Mouse (Mus musculus) lung, embryonic 15.5 days (tissue): ENCODE results near the gene Anapc7. TPM values are rescaled to one million over a fixed set of nuclear protein-coding genes. Genes with fewer than 3 reads are reported as not detected.
"Not testable (repeated sequence)": the region's sequence is repeated elsewhere in the genome, so short reads cannot be mapped to it uniquely, and the experiment has no call there.

Source experiments
- ATAC-seq: fragments of 200-750 bp; cut with Nextera tagmentation; 2 replicates; pipeline ENCODE4 v1.8.0; 2017; ENCODE audit warnings: moderate number of reproducible peaks, borderline replicate concordance; ENCODE audit not compliant: low FRiP score, low TSS enrichment; ENCODE audit errors: extremely low read depth
- H3K27ac ChIP-seq: fragments of 300-500 bp; sonication (generic); 2 replicates; pipeline ENCODE4 v1.5.1; 2015; ENCODE audit warnings: moderate library complexity, mild to moderate bottlenecking, inconsistent platforms
- H3K27me3 ChIP-seq: fragments of 300-500 bp; sonication (generic); 2 replicates; pipeline ENCODE4 v1.6.1; 2015; ENCODE audit warnings: inconsistent platforms
- H3K36me3 ChIP-seq: fragments of 300-500 bp; sonication (generic); 2 replicates; pipeline ENCODE4 v1.6.1; 2015; ENCODE audit warnings: inconsistent platforms
- H3K4me1 ChIP-seq: fragments of 300-500 bp; sonication (generic); 2 replicates; pipeline ENCODE4 v1.6.1; 2015; ENCODE audit warnings: inconsistent platforms
- H3K4me2 ChIP-seq: fragments of 300-500 bp; sonication (generic); 2 replicates; pipeline ENCODE4 v1.6.1; 2015; ENCODE audit warnings: inconsistent platforms, mild to moderate bottlenecking, moderate library complexity
- H3K4me3 ChIP-seq: fragments of 300-500 bp; sonication (generic); 2 replicates; pipeline ENCODE4 v1.5.1; 2015; ENCODE audit warnings: mild to moderate bottlenecking, inconsistent platforms
- H3K9ac ChIP-seq: fragments of 300-500 bp; sonication (generic); 2 replicates; pipeline ENCODE4 v1.6.1; 2015; ENCODE audit warnings: inconsistent platforms
- H3K9me3 ChIP-seq: fragments of 300-500 bp; sonication (generic); 2 replicates; pipeline ENCODE4 v1.6.1; 2016; ENCODE audit warnings: inconsistent platforms
- WGBS: fragments of 180-500 bp; shearing (Covaris S2); methylation state at CpG from one replicate; pipeline ENCODE4 v1.1.7; 2015; 5-methylcytosine and 5-hydroxymethylcytosine counted together
- polyA plus RNA-seq: library from polyadenylated mRNA; unstranded; fragments of >200 nt; fragmentation: Nextera tagmentation; extraction: Ambion mirVana; gene quantifications from 2 replicates; pipeline ENCODE4 v1.2.1, GENCODE M21; 2015

The Anapc7 gene
- polyA plus RNA-seq, 1 experiment from 2014 or later = 46.2 TPM

- Histone ChIP-seq H3K4me2 (no peak overlapping the region), H3K27me3 (no peaks in the 10 kb centered on the region), H3K4me1 (0 out of 2 replicates have a peak, but pooled peaks cover 4% of the 10 kb centered on the region), H3K9ac (no peak overlapping the region), H3K9me3 (no peaks in the 10 kb centered on the region), H3K36me3 (peaks cover 31% of the 10 kb centered on the region), H3K4me3 (no peak overlapping the region), H3K27ac (no peak overlapping the region)
- no peak for ATAC-seq
- 84% methylated on average over 19 of the region's 19 CpGs for WGBS
Measured at GRCm38 (mm10) chr5:122409692-122410645, 11.5 kb upstream of the Anapc7 start.

- Histone ChIP-seq H3K4me1 (0 out of 2 replicates have a peak, but pooled peaks cover 4% of the 10 kb centered on the region), H3K27me3 (no peaks in the 10 kb centered on the region), H3K9me3 (no peaks in the 10 kb centered on the region), H3K9ac (no peak overlapping the region), H3K4me2 (no peak overlapping the region), H3K36me3 (peaks cover 12% of the 10 kb centered on the region), H3K27ac (no peak overlapping the region), H3K4me3 (no peak overlapping the region)
- WGBS = 64% methylated on average over 5 of the region's 5 CpGs
- ATAC-seq = no peak
Measured at GRCm38 (mm10) chr5:122411892-122412291, 9.6 kb upstream of the Anapc7 start.

GRCm38 (mm10) chr5:122412826-122413225 is 8.7 kb upstream of the Anapc7 start:
- Histone ChIP-seq H3K4me1 (0 out of 2 replicates have a peak, but pooled peaks cover 4% of the 10 kb centered on the region), H3K4me3 (no peak overlapping the region), H3K27ac (no peak overlapping the region), H3K4me2 (no peak overlapping the region), H3K9ac (no peak overlapping the region), H3K36me3 (0 out of 2 replicates have a peak, but pooled peaks cover 4% of the 10 kb centered on the region), H3K9me3 (no peaks in the 10 kb centered on the region), H3K27me3 (no peaks in the 10 kb centered on the region)
- peak; percentile 80; the same call in 1 of the 2 replicates for ATAC-seq
- 35% methylated on average over 6 of the region's 6 CpGs for WGBS

GRCm38 (mm10) chr5:122414351-122414750 is 7.1 kb upstream of the Anapc7 start:
- Histone ChIP-seq H3K9me3 (no peaks in the 10 kb centered on the region), H3K9ac (no peak overlapping the region), H3K36me3 (0 out of 2 replicates have a peak, but pooled peaks cover 4% of the 10 kb centered on the region), H3K27me3 (no peaks in the 10 kb centered on the region), H3K4me2 (no peak overlapping the region), H3K27ac (no peak overlapping the region), H3K4me1 (0 out of 2 replicates have a peak, but pooled peaks cover 4% of the 10 kb centered on the region), H3K4me3 (no peak overlapping the region)
- 83% methylated on average over 5 of the region's 5 CpGs for WGBS
- no peak for ATAC-seq

- H3K9me3 ChIP-seq = no peaks in the 10 kb centered on the region
- H3K4me1 ChIP-seq = 0 out of 2 replicates have a peak, but pooled peaks cover 4% of the 10 kb centered on the region
- H3K27me3 ChIP-seq = no peaks in the 10 kb centered on the region
- WGBS = 85% methylated on average over 12 of the region's 12 CpGs
- no peak overlapping the region for H3K9ac ChIP-seq
- no peak overlapping the region for H3K27ac ChIP-seq
- H3K4me3 ChIP-seq = no peak overlapping the region
- H3K4me2 ChIP-seq = no peak overlapping the region
- no peak for ATAC-seq
- H3K36me3 ChIP-seq = no peaks in the 10 kb centered on the region
Measured at GRCm38 (mm10) chr5:122415465-122415864, 6.0 kb upstream of the Anapc7 start.

- H3K36me3 ChIP-seq, H3K27me3 ChIP-seq, H3K9me3 ChIP-seq, H3K4me2 ChIP-seq, H3K4me3 ChIP-seq, ATAC-seq, H3K27ac ChIP-seq, H3K9ac ChIP-seq: not testable (repeated sequence)
- peaks cover 23% of the 10 kb centered on the region for H3K4me1 ChIP-seq
- WGBS = 54% methylated on average over 4 of the region's 4 CpGs
Measured at GRCm38 (mm10) chr5:122420676-122421075, 817 bp upstream of the Anapc7 start.

GRCm38 (mm10) chr5:122422071-122422964 is 825 bp downstream of the Anapc7 start:
- no peaks in the 10 kb centered on the region for H3K9me3 ChIP-seq
- H3K4me1 ChIP-seq = peaks cover 23% of the 10 kb centered on the region
- peak; percentile 88 for ATAC-seq
- H3K27me3 ChIP-seq = no peaks in the 10 kb centered on the region
- under 1% methylated on average over 73 of the region's 73 CpGs for WGBS
- peak overlapping the region; percentile 90 for H3K27ac ChIP-seq
- H3K4me3 ChIP-seq = peak overlapping the region; percentile 95
- H3K36me3 ChIP-seq = no peaks in the 10 kb centered on the region
- H3K9ac ChIP-seq = peak overlapping the region; percentile 95
- H3K4me2 ChIP-seq = peak overlapping the region; percentile 85

- peak; percentile 33; the same call in 1 of the 2 replicates for ATAC-seq
- H3K27me3 ChIP-seq = no peaks in the 10 kb centered on the region
Measured at GRCm38 (mm10) chr5:122423083-122423482, 1.6 kb downstream of the Anapc7 start.

GRCm38 (mm10) chr5:122425550-122425949 is 4.1 kb downstream of the Anapc7 start:
- H3K9me3 ChIP-seq = no peaks in the 10 kb centered on the region
- no peak overlapping the region for H3K4me2 ChIP-seq
- peaks cover 23% of the 10 kb centered on the region for H3K4me1 ChIP-seq
- WGBS = 83% methylated on average over 2 of the region's 2 CpGs
- no peak overlapping the region for H3K4me3 ChIP-seq
- no peak overlapping the region for H3K9ac ChIP-seq
- H3K36me3 ChIP-seq = peaks cover 28% of the 10 kb centered on the region
- no peak for ATAC-seq
- no peak overlapping the region for H3K27ac ChIP-seq
- no peaks in the 10 kb centered on the region for H3K27me3 ChIP-seq

More at GRCm38 (mm10) chr5:122423083-122423482, 1.6 kb downstream of the Anapc7 start:
- peak overlapping the region; percentile 85 for H3K4me2 ChIP-seq
- no peak overlapping the region for H3K27ac ChIP-seq
- no peaks in the 10 kb centered on the region for H3K9me3 ChIP-seq
- 26% methylated on average over 15 of the region's 15 CpGs for WGBS
- peaks cover 3% of the 10 kb centered on the region; the same call in 1 of the 2 replicates for H3K36me3 ChIP-seq
- peak overlapping the region; percentile 95 for H3K4me3 ChIP-seq
- H3K4me1 ChIP-seq = peaks cover 23% of the 10 kb centered on the region
- H3K9ac ChIP-seq = peak overlapping the region; percentile 95

GRCm38 (mm10) chr5:122430036-122430775 is 8.7 kb downstream of the Anapc7 start:
- Histone ChIP-seq H3K27ac (no peak overlapping the region), H3K27me3 (no peaks in the 10 kb centered on the region), H3K4me3 (no peak overlapping the region), H3K9ac (no peak overlapping the region), H3K9me3 (no peaks in the 10 kb centered on the region), H3K4me2 (no peak overlapping the region), H3K4me1 (no peaks in the 10 kb centered on the region), H3K36me3 (peaks cover 72% of the 10 kb centered on the region)
- 76% methylated on average over 4 of the region's 4 CpGs for WGBS
- no peak for ATAC-seq

- no peaks in the 10 kb centered on the region for H3K9me3 ChIP-seq
- no peak overlapping the region for H3K9ac ChIP-seq
- 88% methylated on average over 8 of the region's 8 CpGs for WGBS
- no peaks in the 10 kb centered on the region for H3K4me1 ChIP-seq
- no peak overlapping the region for H3K4me2 ChIP-seq
- no peak overlapping the region for H3K4me3 ChIP-seq
- H3K27me3 ChIP-seq = no peaks in the 10 kb centered on the region
- no peak overlapping the region for H3K27ac ChIP-seq
- no peak for ATAC-seq
- peaks cover 82% of the 10 kb centered on the region for H3K36me3 ChIP-seq
Measured at GRCm38 (mm10) chr5:122431221-122431620, 9.7 kb downstream of the Anapc7 start.
